Mouse (Mus musculus) heart, embryonic 13.5 days (tissue): ENCODE data around the gene Id2. TPM values are rescaled to one million over a fixed set of nuclear protein-coding genes. Genes with fewer than 3 reads are reported as not detected.

Source experiments
- ATAC-seq: fragments of 200-750 bp; cut with Nextera tagmentation; 2 replicates; pipeline ENCODE4 v1.8.0; 2017; ENCODE audit warnings: moderate TSS enrichment; ENCODE audit not compliant: insufficient number of reproducible peaks, low FRiP score, low TSS enrichment; ENCODE audit errors: extremely low read depth
- H3K27ac ChIP-seq: fragments of 300-500 bp; sonication (generic); replicated peaks from 2 replicates; pipeline ENCODE4 v1.5.1; 2015; ENCODE audit warnings: moderate library complexity, mild to moderate bottlenecking, inconsistent platforms
- H3K27me3 ChIP-seq: fragments of 300-500 bp; sonication (generic); replicated peaks from 2 replicates; pipeline ENCODE4 v1.6.1; 2015; ENCODE audit warnings: mild to moderate bottlenecking, inconsistent platforms
- H3K36me3 ChIP-seq: fragments of 300-500 bp; sonication (generic); 2 replicates; pipeline ENCODE4 v1.6.1; 2015; ENCODE audit warnings: mild to moderate bottlenecking, inconsistent platforms
- H3K4me1 ChIP-seq: fragments of 300-500 bp; sonication (generic); 2 replicates; pipeline ENCODE4 v1.6.1; 2015; ENCODE audit warnings: inconsistent platforms
- H3K4me2 ChIP-seq: fragments of 300-500 bp; sonication (generic); 2 replicates; pipeline ENCODE4 v1.6.1; 2015; ENCODE audit warnings: inconsistent platforms, mild to moderate bottlenecking, moderate library complexity
- H3K4me3 ChIP-seq: fragments of 300-500 bp; sonication (generic); 2 replicates; pipeline ENCODE4 v1.5.1; 2015; ENCODE audit warnings: moderate library complexity, mild to moderate bottlenecking, inconsistent platforms
- H3K9ac ChIP-seq: fragments of 300-500 bp; sonication (generic); 2 replicates; pipeline ENCODE4 v1.6.1; 2015; ENCODE audit warnings: inconsistent platforms, mild to moderate bottlenecking, moderate library complexity
- H3K9me3 ChIP-seq: fragments of 300-500 bp; sonication (generic); 2 replicates; pipeline ENCODE4 v1.6.1; 2016; ENCODE audit warnings: inconsistent platforms
- WGBS: fragments of 180-500 bp; shearing (Covaris S2); methylation state at CpG from one replicate; pipeline ENCODE4 v1.1.7; 2015; ENCODE audit warnings: mixed read lengths; 5-methylcytosine and 5-hydroxymethylcytosine counted together
- polyA plus RNA-seq: library from polyadenylated mRNA; unstranded; fragments of >200 nt; fragmentation: Nextera tagmentation; extraction: Ambion mirVana; gene quantifications from 2 replicates; pipeline ENCODE4 v1.2.1, GENCODE M21; 2015

Id2 gene
- polyA plus RNA-seq, 1 experiment from 2014 or later: 255 TPM

- Histone ChIP-seq H3K36me3 (no peaks in the 10 kb centered on the region), H3K4me3 (no peak overlapping the region), H3K27me3 (no peaks in the 10 kb centered on the region), H3K9ac (peak overlapping the region; percentile 13; the same call in 1 of the 2 replicates), H3K4me1 (peaks cover 35% of the 10 kb centered on the region), H3K4me2 (peak overlapping the region; percentile 36), H3K9me3 (0 out of 2 replicates have a peak, but pooled peaks cover 3% of the 10 kb centered on the region), H3K27ac (no peak overlapping the region)
- whole genome bisulfite sequencing: 18% methylated on average over 19 of the region's 19 CpGs
- ATAC-seq: no peak
Measured at GRCm38 (mm10) chr12:25124431-25125238, 27.7 kb upstream of the Id2 start.

DNA sequence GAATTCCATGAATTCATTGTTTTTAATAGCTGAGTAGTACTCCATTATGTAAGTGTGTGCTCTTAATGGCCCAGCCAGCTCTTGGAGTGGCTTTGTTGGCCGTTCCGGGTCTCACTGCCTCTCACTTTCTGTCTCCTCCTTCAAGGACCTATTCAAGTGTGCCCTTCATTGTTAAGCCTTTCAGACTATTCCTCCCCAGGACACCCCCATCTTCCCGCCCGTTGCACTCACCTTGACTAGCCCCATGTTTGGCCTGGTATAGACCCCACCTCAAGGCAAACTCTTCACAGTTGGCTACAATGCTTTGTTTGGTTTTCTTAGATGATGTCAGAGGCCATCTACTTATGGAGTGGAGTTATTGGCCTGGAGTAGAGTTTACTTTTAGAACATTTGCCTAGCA, 23.8 kb upstream of the Id2 start:
- H3K27ac ChIP-seq: no peak overlapping the region
- WGBS: 84% methylated on average over 4 of the region's 4 CpGs
- peaks cover 39% of the 10 kb centered on the region for H3K4me1 ChIP-seq
- 0 out of 2 replicates have a peak, but pooled peaks cover 3% of the 10 kb centered on the region for H3K9me3 ChIP-seq
- ATAC-seq: no peak
- no peaks in the 10 kb centered on the region for H3K27me3 ChIP-seq
- H3K4me3 ChIP-seq: no peak overlapping the region
- H3K36me3 ChIP-seq: no peaks in the 10 kb centered on the region
- H3K9ac ChIP-seq: no peak overlapping the region
- no peak overlapping the region for H3K4me2 ChIP-seq

DNA sequence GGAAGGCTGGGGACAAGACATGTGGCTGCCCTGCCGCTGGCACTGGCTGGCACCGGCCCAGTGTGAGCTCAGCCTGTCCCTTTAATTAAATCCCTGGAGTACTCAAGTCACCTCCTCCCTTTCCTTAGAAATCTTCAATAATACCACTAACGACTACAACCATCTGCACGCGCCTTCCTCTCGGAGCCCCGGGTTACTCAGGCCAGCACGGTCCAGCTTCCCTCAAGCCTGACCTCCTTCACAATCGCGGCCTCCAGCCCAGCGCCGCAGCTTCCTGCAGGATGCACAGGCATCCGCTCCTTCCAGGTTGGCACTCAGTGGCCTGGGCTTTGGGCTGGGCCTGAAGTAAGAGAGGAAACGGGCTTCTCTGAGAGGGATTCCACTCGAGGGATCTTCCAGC, 22.3 kb upstream of the Id2 start:
- 47% methylated on average over 15 of the region's 15 CpGs for WGBS
- no peak overlapping the region for H3K4me2 ChIP-seq
- H3K27ac ChIP-seq: peak overlapping the region; percentile 70
- H3K36me3 ChIP-seq: no peaks in the 10 kb centered on the region
- ATAC-seq: peak; percentile 48
- H3K9me3 ChIP-seq: 0 out of 2 replicates have a peak, but pooled peaks cover 3% of the 10 kb centered on the region
- no peak overlapping the region for H3K4me3 ChIP-seq
- no peaks in the 10 kb centered on the region for H3K27me3 ChIP-seq
- peaks cover 29% of the 10 kb centered on the region for H3K4me1 ChIP-seq
- no peak overlapping the region for H3K9ac ChIP-seq

DNA sequence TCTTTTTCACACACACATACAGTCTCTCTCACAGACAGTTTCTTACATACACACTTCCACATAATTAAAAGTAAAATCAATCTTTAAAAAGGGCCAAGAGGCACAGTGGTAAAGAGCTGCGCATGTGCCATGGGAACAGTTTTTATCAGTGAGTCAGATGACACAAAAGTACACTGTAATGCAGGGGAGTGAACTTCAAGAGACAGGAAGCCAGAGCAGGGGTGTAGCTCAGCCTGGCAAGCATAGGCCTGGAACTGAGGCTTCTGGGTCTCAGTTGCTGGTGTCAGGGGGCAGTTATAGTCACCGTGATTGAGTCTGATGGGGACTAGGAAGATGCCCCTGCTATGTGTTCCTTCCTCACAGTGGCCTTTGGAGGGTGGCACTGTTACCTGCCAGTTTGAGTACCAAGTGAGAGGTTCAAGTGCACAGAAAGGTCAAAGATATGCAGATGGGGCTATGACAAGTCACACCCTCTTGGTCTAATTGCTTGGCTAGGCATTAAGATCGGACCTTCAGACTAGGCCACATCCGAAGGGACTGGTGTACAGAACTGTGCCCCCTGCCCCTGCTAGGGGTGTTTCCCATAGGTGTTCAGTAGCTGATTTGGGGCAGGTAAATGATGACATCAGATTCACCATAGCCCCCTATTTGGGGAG, 21.0 kb upstream of the Id2 start:
- H3K9me3 ChIP-seq: peaks cover 4% of the 10 kb centered on the region; the same call in 1 of the 2 replicates
- no peaks in the 10 kb centered on the region for H3K36me3 ChIP-seq
- H3K4me3 ChIP-seq: no peak overlapping the region
- WGBS: 62% methylated on average over 4 of the region's 4 CpGs
- H3K27me3 ChIP-seq: no peaks in the 10 kb centered on the region
- H3K4me2 ChIP-seq: no peak overlapping the region
- no peak overlapping the region for H3K9ac ChIP-seq
- H3K4me1 ChIP-seq: peaks cover 23% of the 10 kb centered on the region
- no peak overlapping the region for H3K27ac ChIP-seq
- no peak for ATAC-seq

DNA sequence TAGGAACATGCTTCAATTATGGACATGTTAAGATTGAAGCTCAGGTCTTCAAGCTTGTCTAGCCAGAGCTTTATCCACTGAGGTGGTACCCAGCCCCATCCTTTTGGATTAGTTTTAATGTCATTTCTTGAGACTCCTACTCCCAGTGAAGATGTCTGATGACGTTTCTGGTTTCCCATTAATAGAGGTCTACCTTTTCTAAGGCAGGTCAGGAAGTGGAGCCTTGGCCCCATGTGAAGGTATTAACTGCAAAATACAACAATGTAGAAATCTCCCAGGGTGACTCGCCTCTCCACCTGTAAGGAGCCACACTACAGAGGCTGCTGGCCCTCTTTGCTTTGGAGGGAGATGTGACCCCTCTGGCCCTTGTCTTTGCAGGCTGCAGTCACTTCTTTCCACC, 19.2 kb upstream of the Id2 start:
- no peak overlapping the region for H3K27ac ChIP-seq
- H3K9ac ChIP-seq: no peak overlapping the region
- H3K9me3 ChIP-seq: peaks cover 4% of the 10 kb centered on the region
- no peaks in the 10 kb centered on the region for H3K27me3 ChIP-seq
- H3K4me3 ChIP-seq: no peak overlapping the region
- H3K4me1 ChIP-seq: peaks cover 23% of the 10 kb centered on the region
- 81% methylated on average over 2 of the region's 2 CpGs for WGBS
- no peak for ATAC-seq
- H3K4me2 ChIP-seq: no peak overlapping the region
- H3K36me3 ChIP-seq: no peaks in the 10 kb centered on the region

DNA sequence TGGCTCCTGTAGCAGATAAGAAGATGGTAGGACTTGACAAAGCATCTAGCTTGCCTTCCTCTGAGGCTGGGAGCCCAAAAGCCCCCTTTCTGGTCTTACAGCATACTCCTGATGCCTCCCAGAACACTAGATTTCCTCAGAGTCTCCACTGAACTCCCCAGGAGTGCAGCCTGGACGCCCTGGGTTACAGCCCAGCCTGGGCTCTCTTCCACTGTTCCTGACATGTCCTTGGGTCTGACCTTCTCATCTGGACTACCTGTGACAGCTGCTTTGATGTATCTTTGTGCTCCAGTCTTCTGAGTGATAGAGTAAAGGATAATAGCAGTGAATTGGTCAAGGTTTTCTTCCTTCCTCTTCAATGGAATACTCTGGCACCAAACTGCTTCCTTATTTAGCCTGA, 17.5 kb upstream of the Id2 start:
- H3K9ac ChIP-seq: no peak overlapping the region
- H3K36me3 ChIP-seq: no peaks in the 10 kb centered on the region
- peaks cover 24% of the 10 kb centered on the region for H3K4me1 ChIP-seq
- H3K4me2 ChIP-seq: no peak overlapping the region
- no peak overlapping the region for H3K4me3 ChIP-seq
- H3K9me3 ChIP-seq: peaks cover 4% of the 10 kb centered on the region
- ATAC-seq: no peak
- H3K27me3 ChIP-seq: no peaks in the 10 kb centered on the region
- H3K27ac ChIP-seq: no peak overlapping the region
- 94% methylated on average over 1 of the region's 1 CpGs for WGBS

GRCm38 (mm10) chr12:25113357-25113756, 16.4 kb upstream of the Id2 start:
- Histone ChIP-seq H3K27me3 (no peaks in the 10 kb centered on the region), H3K36me3 (no peaks in the 10 kb centered on the region), H3K9me3 (peaks cover 4% of the 10 kb centered on the region), H3K27ac (no peak overlapping the region), H3K4me2 (no peak overlapping the region), H3K9ac (no peak overlapping the region), H3K4me1 (peaks cover 20% of the 10 kb centered on the region), H3K4me3 (no peak overlapping the region)
- WGBS: 66% methylated on average over 2 of the region's 2 CpGs
- no peak for ATAC-seq

GRCm38 (mm10) chr12:25112806-25113205, 15.9 kb upstream of the Id2 start:
- Histone ChIP-seq H3K36me3 (no peaks in the 10 kb centered on the region), H3K27ac (no peak overlapping the region), H3K9me3 (peaks cover 4% of the 10 kb centered on the region), H3K4me2 (no peak overlapping the region), H3K27me3 (no peaks in the 10 kb centered on the region), H3K9ac (no peak overlapping the region), H3K4me1 (peaks cover 14% of the 10 kb centered on the region), H3K4me3 (no peak overlapping the region)
- 81% methylated on average over 2 of the region's 2 CpGs for WGBS
- no peak for ATAC-seq

DNA sequence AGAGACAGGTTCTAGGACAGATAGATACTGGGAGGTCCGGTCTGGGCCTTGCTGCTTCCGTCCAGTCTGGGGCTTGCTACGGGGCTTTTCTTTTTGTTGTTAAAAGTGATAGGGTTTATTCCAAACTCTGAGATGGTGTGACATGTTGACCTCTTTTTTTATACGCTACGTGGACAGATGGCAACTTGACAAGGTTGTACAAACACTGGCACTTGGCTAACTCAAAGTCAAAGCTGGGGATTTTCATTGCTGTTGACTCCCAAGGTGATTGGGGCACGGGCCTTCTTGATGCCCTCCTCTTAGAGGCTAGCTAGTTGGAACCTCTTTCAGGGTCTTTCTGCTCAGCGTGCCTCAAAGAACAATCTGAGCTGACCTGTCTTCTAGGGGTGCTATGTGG, 13.7 kb upstream of the Id2 start:
- H3K36me3 ChIP-seq: no peaks in the 10 kb centered on the region
- no peak overlapping the region for H3K4me2 ChIP-seq
- H3K9me3 ChIP-seq: peaks cover 4% of the 10 kb centered on the region
- H3K4me3 ChIP-seq: no peak overlapping the region
- ATAC-seq: no peak
- H3K27me3 ChIP-seq: no peaks in the 10 kb centered on the region
- H3K9ac ChIP-seq: no peak overlapping the region
- H3K27ac ChIP-seq: peak overlapping the region; percentile 36; the same call in 1 of the 2 replicates
- 65% methylated on average over 7 of the region's 7 CpGs for WGBS
- peaks cover 10% of the 10 kb centered on the region for H3K4me1 ChIP-seq

DNA sequence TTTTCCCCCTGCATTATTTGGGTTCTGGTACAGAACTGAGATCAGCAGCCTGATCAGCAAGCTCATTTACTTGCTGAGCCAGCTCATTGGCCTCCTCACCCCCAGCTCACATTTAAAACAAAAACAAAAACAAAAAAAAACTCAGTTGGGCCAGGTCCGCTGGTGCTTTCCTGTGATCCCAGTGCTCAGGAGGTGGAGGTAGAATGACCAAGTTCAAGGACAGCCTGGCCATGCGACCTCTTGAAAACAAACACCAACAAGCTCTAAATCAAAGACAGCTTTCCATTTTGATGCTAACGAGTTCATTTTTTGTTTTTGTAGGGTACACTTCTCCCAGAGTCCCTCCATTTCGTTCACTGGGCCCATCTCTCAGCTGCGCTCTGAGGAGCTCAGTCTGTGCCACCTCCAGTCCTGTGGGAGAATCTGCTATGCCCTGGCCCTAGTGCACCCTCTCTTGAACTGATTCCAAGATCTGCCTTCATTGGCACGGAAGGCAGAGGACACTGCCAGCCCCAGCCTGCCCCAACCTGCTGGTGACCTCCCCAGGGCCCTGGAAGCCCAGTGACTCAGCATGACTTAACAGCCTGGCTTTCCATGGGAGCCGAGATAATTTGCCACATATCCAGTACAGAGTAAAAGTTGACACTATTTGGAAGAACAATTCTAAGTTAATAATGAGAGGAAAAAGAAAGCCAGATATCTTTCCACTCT, 13.2 kb upstream of the Id2 start:
- ATAC-seq: no peak
- no peak overlapping the region for H3K4me2 ChIP-seq
- no peaks in the 10 kb centered on the region for H3K27me3 ChIP-seq
- H3K27ac ChIP-seq: peak overlapping the region; percentile 54
- no peak overlapping the region for H3K9ac ChIP-seq
- H3K9me3 ChIP-seq: peaks cover 4% of the 10 kb centered on the region
- H3K4me3 ChIP-seq: no peak overlapping the region
- no peaks in the 10 kb centered on the region for H3K36me3 ChIP-seq
- H3K4me1 ChIP-seq: peaks cover 10% of the 10 kb centered on the region
- WGBS: 68% methylated on average over 7 of the region's 7 CpGs

DNA sequence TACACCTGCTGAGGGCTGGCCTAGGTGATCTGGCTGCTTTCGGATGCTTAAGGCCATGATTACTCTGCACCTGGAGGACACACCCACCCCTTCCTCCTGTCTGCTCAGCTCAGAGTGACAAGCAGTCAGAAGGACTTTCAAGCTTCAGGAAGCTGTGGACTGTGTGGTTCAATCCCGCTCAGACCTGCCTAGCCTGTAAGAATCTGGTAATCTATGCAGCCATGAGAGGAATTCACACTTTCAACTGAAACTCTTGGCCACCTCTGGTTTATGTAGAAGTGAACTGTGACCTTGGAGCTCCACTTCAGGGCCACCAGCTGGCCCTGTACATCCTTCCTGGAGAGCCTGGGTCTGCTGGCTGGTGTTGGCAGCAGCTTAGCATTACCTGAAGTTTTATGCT, 11.9 kb upstream of the Id2 start:
- no peak overlapping the region for H3K4me2 ChIP-seq
- H3K27ac ChIP-seq: no peak overlapping the region
- H3K9ac ChIP-seq: 0 out of 2 replicates have a peak overlapping the region, but pooled peaks have one; percentile 14
- peaks cover 2% of the 10 kb centered on the region for H3K9me3 ChIP-seq
- WGBS: 29% methylated on average over 2 of the region's 2 CpGs
- H3K36me3 ChIP-seq: no peaks in the 10 kb centered on the region
- peaks cover 14% of the 10 kb centered on the region for H3K4me1 ChIP-seq
- H3K4me3 ChIP-seq: no peak overlapping the region
- no peaks in the 10 kb centered on the region for H3K27me3 ChIP-seq
- no peak for ATAC-seq
